Mouse (Mus musculus) limb, embryonic 13.5 days (tissue): ENCODE data around the gene Slc44a3. TPM values are rescaled to one million over a fixed set of nuclear protein-coding genes. Genes with fewer than 3 reads are reported as not detected.
"Not testable (repeated sequence)": the region's sequence is repeated elsewhere in the genome, so short reads cannot be mapped to it uniquely, and the experiment has no call there.

ENCODE experiments used
- ATAC-seq: fragments of 200-750 bp; cut with Nextera tagmentation; 2 replicates; pipeline ENCODE4 v1.8.0; 2017; ENCODE audit warnings: low read depth, moderate number of reproducible peaks, moderate TSS enrichment; ENCODE audit not compliant: low FRiP score
- H3K27ac ChIP-seq: fragments of 300-500 bp; sonication (generic); 2 replicates; pipeline ENCODE4 v1.5.1; 2015; ENCODE audit warnings: inconsistent platforms, mild to moderate bottlenecking, moderate library complexity
- H3K27me3 ChIP-seq: fragments of 300-500 bp; sonication (generic); 2 replicates; pipeline ENCODE4 v1.6.1; 2015; ENCODE audit warnings: mild to moderate bottlenecking, inconsistent platforms
- H3K36me3 ChIP-seq: fragments of 300-500 bp; sonication (generic); 2 replicates; pipeline ENCODE4 v1.6.1; 2015; ENCODE audit warnings: inconsistent platforms, mild to moderate bottlenecking, moderate library complexity
- H3K4me1 ChIP-seq: fragments of 300-500 bp; sonication (generic); 2 replicates; pipeline ENCODE4 v1.6.1; 2015; ENCODE audit warnings: inconsistent platforms
- H3K4me2 ChIP-seq: fragments of 300-500 bp; sonication (generic); replicated peaks from 2 replicates; pipeline ENCODE4 v1.6.1; 2015; ENCODE audit warnings: inconsistent platforms, mild to moderate bottlenecking, moderate library complexity
- H3K4me3 ChIP-seq: fragments of 300-500 bp; sonication (generic); 2 replicates; pipeline ENCODE4 v1.5.1; 2015; ENCODE audit warnings: moderate library complexity, mild to moderate bottlenecking, inconsistent platforms
- H3K9ac ChIP-seq: fragments of 300-500 bp; sonication (generic); 2 replicates; pipeline ENCODE4 v1.6.1; 2015; ENCODE audit warnings: mild to moderate bottlenecking, inconsistent platforms
- H3K9me3 ChIP-seq: fragments of 300-500 bp; sonication (generic); 2 replicates; pipeline ENCODE4 v1.6.1; 2016; ENCODE audit warnings: inconsistent platforms
- WGBS: fragments of 180-500 bp; shearing (Covaris S2); methylation state at CpG from one replicate; pipeline ENCODE4 v1.1.7; 2015; 5-methylcytosine and 5-hydroxymethylcytosine counted together
- polyA plus RNA-seq: library from polyadenylated mRNA; unstranded; fragments of >200 nt; fragmentation: Nextera tagmentation; extraction: Ambion mirVana; gene quantifications from 2 replicates; pipeline ENCODE4 v1.2.1, GENCODE M21; 2015

The Slc44a3 gene
- polyA plus RNA-seq, 1 experiment from 2014 or later: 2.0 TPM

GRCm38 (mm10) chr3:121547851-121548624 lies 15.8 kb upstream of the Slc44a3 start:
- ATAC-seq: no peak
- Histone ChIP-seq H3K27ac (no peak overlapping the region), H3K36me3 (no peaks in the 10 kb centered on the region), H3K9ac (no peak overlapping the region), H3K9me3 (no peaks in the 10 kb centered on the region), H3K27me3 (0 out of 2 replicates have a peak, but pooled peaks cover 7% of the 10 kb centered on the region), H3K4me1 (peaks cover 13% of the 10 kb centered on the region), H3K4me3 (no peak overlapping the region), H3K4me2 (no peak overlapping the region)
- WGBS: 63% methylated on average over 15 of the region's 15 CpGs

DNA sequence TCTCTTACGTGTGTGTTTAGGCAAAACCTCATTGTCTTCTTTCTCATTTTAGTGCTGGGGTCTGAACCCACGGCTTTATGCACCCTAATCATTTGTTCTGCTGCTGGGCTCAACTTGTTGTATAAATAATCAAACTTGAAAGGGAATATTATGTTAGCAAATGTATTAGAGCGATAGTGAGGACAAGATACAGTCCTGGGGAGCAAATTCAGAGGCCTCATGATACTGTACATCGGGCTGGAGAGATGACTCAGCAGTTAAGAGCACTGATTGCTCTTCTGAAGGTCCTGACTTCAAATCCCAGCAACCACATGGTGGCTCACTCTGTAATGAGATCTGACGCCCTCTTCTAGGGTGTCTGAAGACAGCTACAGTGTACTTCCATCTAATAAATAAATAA lies 8.4 kb upstream of the Slc44a3 start:
- no peak overlapping the region for H3K4me3 ChIP-seq
- no peaks in the 10 kb centered on the region for H3K36me3 ChIP-seq
- ATAC-seq: no peak
- no peak overlapping the region for H3K9ac ChIP-seq
- no peaks in the 10 kb centered on the region for H3K27me3 ChIP-seq
- no peak overlapping the region for H3K27ac ChIP-seq
- no peak overlapping the region for H3K4me2 ChIP-seq
- 69% methylated on average over 5 of the region's 5 CpGs for WGBS
- peaks cover 13% of the 10 kb centered on the region for H3K4me1 ChIP-seq
- no peaks in the 10 kb centered on the region for H3K9me3 ChIP-seq

GRCm38 (mm10) chr3:121539871-121540431 lies 7.7 kb upstream of the Slc44a3 start:
- peak; percentile 45; the same call in 1 of the 2 replicates for ATAC-seq
- Histone ChIP-seq H3K27me3 (peaks cover 2% of the 10 kb centered on the region), H3K4me1 (peaks cover 13% of the 10 kb centered on the region), H3K4me2 (no peak overlapping the region), H3K9ac (no peak overlapping the region), H3K36me3 (no peaks in the 10 kb centered on the region), H3K4me3 (no peak overlapping the region), H3K27ac (no peak overlapping the region), H3K9me3 (no peaks in the 10 kb centered on the region)
- WGBS: 12% methylated on average over 8 of the region's 8 CpGs

DNA sequence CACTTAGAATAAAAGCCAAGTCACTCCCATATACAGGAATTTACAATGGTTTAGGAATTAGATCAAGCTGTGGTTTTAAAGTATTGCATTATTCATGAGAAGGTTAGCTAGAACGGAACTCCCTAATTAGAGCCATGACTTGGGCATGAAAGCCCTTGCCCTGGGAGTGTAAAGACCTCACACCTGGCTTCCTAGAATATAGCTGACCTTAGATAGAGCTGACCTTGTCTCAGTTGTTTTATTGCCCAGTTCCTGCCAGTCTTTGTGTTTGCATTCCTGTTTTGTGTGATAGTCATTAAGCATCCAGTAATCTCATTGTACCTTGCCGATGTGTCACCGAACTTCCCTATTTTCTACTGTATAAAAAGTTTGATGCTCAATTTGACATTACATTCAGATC lies 6.6 kb upstream of the Slc44a3 start:
- H3K27ac ChIP-seq, H3K9ac ChIP-seq, H3K9me3 ChIP-seq, H3K4me2 ChIP-seq, H3K4me3 ChIP-seq, H3K36me3 ChIP-seq, ATAC-seq: not testable (repeated sequence)
- WGBS: 61% methylated on average over 3 of the region's 3 CpGs
- Histone ChIP-seq H3K4me1 (peaks cover 13% of the 10 kb centered on the region), H3K27me3 (peaks cover 13% of the 10 kb centered on the region)

GRCm38 (mm10) chr3:121537996-121538395 lies 5.8 kb upstream of the Slc44a3 start:
- 83% methylated on average over 3 of the region's 3 CpGs for WGBS
- H3K4me1 ChIP-seq: peaks cover 13% of the 10 kb centered on the region
- H3K27ac ChIP-seq: no peak overlapping the region
- no peak overlapping the region for H3K4me3 ChIP-seq
- H3K9ac ChIP-seq: no peak overlapping the region
- H3K4me2 ChIP-seq: no peak overlapping the region
- ATAC-seq: no peak
- H3K36me3 ChIP-seq: no peaks in the 10 kb centered on the region
- peaks cover 22% of the 10 kb centered on the region for H3K27me3 ChIP-seq
- no peaks in the 10 kb centered on the region for H3K9me3 ChIP-seq

DNA sequence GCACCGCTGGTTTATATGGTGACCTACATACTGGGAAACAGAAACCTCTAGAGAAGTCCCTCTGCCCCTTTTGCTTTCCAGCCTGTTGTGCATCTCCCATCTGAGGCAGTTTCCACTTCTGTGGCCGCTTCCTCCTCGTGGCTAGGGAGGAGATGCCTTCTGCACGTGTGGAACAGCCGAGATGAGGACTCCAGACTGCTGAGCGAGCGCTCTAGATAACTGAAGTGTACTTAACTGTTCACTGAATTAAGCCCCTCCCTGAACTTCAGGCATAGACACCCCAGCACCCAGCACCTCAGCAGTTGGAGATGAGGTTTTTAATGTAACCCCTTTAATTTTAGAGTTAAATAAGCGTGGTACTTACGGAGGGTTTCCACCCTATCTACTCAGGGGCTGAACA lies 4.6 kb upstream of the Slc44a3 start:
- Histone ChIP-seq H3K4me3 (no peak overlapping the region), H3K9ac (no peak overlapping the region), H3K27ac (no peak overlapping the region), H3K36me3 (no peaks in the 10 kb centered on the region), H3K4me2 (no peak overlapping the region), H3K4me1 (peaks cover 20% of the 10 kb centered on the region), H3K9me3 (no peaks in the 10 kb centered on the region), H3K27me3 (peaks cover 33% of the 10 kb centered on the region)
- no peak for ATAC-seq
- 69% methylated on average over 9 of the region's 9 CpGs for WGBS

DNA sequence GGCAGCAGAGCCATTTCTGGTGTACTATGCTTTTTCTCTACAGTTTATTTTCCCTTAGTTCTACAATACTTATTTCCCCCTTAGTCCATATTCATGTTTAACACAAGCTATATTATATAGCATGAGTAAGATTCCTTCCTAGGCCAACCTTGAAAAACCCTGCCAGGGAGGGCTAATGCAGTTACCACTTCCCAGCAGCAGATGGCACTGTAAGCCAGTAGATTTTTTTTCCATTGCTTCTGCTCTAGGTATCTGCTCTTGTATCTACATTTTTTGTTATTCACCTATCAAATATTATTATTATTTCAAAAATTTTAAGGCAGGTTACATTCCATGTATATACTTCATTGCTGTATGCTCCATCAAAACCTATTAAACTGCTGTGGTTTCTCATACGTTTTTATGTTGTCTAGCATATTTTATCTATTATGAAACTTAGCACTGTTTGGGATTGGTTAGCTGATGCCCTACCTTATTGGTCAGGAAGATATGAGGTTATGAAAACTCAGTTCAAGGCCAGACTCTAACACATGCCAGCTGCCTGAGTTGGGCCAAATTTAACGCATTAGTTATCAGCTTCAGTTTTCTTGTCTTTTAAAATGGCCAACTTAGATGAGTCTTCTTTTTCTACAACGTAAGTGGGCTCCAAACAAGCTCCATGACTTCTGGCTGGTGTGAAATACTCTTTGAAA lies 3.8 kb upstream of the Slc44a3 start:
- Histone ChIP-seq H3K4me2 (no peak overlapping the region), H3K27me3 (peaks cover 42% of the 10 kb centered on the region), H3K4me3 (no peak overlapping the region), H3K36me3 (no peaks in the 10 kb centered on the region), H3K9me3 (no peaks in the 10 kb centered on the region), H3K4me1 (peaks cover 26% of the 10 kb centered on the region), H3K9ac (no peak overlapping the region), H3K27ac (no peak overlapping the region)
- WGBS: 71% methylated on average over 3 of the region's 3 CpGs
- no peak for ATAC-seq

DNA sequence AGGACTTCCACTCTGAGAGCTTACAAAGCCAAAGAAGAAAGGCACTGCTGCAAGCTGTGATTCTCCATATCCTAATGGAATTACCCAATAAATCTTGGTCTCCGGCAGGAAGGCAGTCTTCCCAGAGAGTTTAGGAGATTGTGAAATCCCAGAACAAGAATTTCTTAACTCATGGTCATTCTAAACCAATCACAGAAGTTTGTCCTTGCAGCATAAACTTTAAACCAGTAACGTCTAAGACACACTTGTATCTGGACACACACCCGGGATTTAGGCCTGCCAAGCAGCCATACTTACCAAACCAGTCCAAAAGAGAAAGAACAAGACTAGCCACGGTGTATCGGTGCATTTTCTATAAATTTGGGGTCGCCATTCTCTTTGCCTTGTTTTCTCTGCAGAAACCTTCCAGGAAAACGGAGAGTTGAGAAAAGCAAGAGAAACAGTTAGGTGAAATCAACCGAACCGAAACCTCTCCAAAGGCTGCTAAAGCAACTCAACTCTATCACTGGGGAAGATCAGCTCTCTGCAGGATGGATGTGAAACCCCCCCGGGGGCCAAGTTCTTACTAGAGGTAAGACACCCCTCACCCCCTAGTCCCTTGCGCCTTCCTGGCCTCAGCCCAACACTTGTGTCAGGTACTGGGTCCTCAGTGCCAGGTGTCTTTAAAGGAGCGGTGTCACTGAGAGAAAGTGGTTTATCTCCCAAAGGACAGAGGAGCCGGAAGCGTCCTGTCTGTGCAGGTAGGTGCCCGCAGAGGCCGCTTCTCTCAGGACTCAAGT lies 645 bp downstream of the Slc44a3 start:
- no peak overlapping the region for H3K9ac ChIP-seq
- H3K27ac ChIP-seq: no peak overlapping the region
- peak overlapping the region; percentile 59 for H3K4me2 ChIP-seq
- no peaks in the 10 kb centered on the region for H3K36me3 ChIP-seq
- no peaks in the 10 kb centered on the region for H3K9me3 ChIP-seq
- 41% methylated on average over 16 of the region's 16 CpGs for WGBS
- H3K4me3 ChIP-seq: peak overlapping the region; percentile 33
- peaks cover 33% of the 10 kb centered on the region for H3K4me1 ChIP-seq
- ATAC-seq: no peak
- peaks cover 42% of the 10 kb centered on the region for H3K27me3 ChIP-seq

DNA sequence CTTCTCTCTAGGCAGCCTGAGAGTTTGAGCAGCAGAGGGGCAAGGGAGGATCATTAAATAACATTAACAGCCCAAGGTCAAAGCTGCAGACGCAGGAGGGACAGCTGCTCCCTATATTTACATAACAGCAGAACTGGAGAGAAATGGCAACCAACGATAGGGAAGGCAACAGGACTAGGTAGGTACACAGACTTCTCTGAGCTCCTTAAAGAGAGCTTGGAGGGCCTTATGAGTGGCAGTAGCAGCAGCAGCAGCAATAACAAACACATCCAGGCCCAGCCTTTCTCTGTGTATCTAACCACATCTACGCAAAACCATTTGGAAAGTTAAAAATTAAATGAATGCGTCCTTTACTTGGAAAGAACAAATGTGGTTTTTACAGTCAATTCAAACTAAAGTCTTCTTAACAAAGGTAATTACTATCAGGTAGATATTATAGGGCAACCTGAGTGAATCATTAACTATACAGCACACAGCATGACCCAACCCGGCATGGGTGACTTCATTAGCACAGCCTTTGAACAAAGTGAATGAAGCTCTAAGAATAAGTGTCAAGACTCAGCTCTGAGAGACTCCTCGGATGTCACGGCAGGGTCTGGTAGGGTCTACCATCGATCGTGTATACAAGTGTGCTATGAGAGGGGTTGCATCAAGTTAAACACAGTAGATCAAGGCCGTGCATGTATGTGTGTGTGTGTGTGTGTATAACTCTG lies 1.5 kb downstream of the Slc44a3 start:
- H3K4me1 ChIP-seq: peaks cover 38% of the 10 kb centered on the region
- no peak for ATAC-seq
- 69% methylated on average over 10 of the region's 10 CpGs for whole genome bisulfite sequencing
- H3K27ac ChIP-seq: peak overlapping the region; percentile 44; the same call in 1 of the 2 replicates
- no peaks in the 10 kb centered on the region for H3K36me3 ChIP-seq
- no peak overlapping the region for H3K9ac ChIP-seq
- H3K9me3 ChIP-seq: no peaks in the 10 kb centered on the region
- H3K27me3 ChIP-seq: peaks cover 42% of the 10 kb centered on the region
- H3K4me2 ChIP-seq: no peak overlapping the region
- no peak overlapping the region for H3K4me3 ChIP-seq

- Histone ChIP-seq H3K9me3 (no peaks in the 10 kb centered on the region), H3K4me3 (no peak overlapping the region), H3K4me2 (no peak overlapping the region), H3K9ac (no peak overlapping the region), H3K27ac (no peak overlapping the region; the same call in 1 of the 2 replicates), H3K36me3 (no peaks in the 10 kb centered on the region), H3K4me1 (peaks cover 31% of the 10 kb centered on the region), H3K27me3 (peaks cover 4% of the 10 kb centered on the region)
- ATAC-seq: peak; percentile 60
- 42% methylated on average over 17 of the region's 17 CpGs for WGBS
Observed at GRCm38 (mm10) chr3:121526096-121527093, 5.8 kb downstream of the Slc44a3 start.
